Mouse (Mus musculus) neural tube, embryonic 12.5 days (tissue): ENCODE results near the gene Fezf1. TPM values are rescaled to one million over a fixed set of nuclear protein-coding genes. Genes with fewer than 3 reads are reported as not detected.

ENCODE experiments used
- ATAC-seq: fragments of 200-750 bp; cut with Nextera tagmentation; 2 replicates; pipeline ENCODE4 v1.8.0; 2017; ENCODE audit warnings: low read depth, mild to moderate bottlenecking, moderate TSS enrichment, moderate library complexity; ENCODE audit not compliant: low FRiP score
- H3K27ac ChIP-seq: fragments of 300-500 bp; sonication (generic); 2 replicates; pipeline ENCODE4 v1.5.1; 2016
- H3K27me3 ChIP-seq: fragments of 300-500 bp; sonication (generic); replicated peaks from 2 replicates; pipeline ENCODE4 v1.6.1; 2016; ENCODE audit warnings: mild to moderate bottlenecking
- H3K36me3 ChIP-seq: fragments of 300-500 bp; sonication (generic); 2 replicates; pipeline ENCODE4 v1.6.1; 2016; ENCODE audit warnings: mild to moderate bottlenecking
- H3K4me1 ChIP-seq: fragments of 300-500 bp; sonication (generic); 2 replicates; pipeline ENCODE4 v1.6.1; 2016
- H3K4me2 ChIP-seq: fragments of 300-500 bp; sonication (generic); replicated peaks from 2 replicates; pipeline ENCODE4 v1.6.1; 2016; ENCODE audit warnings: mild to moderate bottlenecking
- H3K4me3 ChIP-seq: fragments of 300-500 bp; sonication (generic); 2 replicates; pipeline ENCODE4 v1.5.1; 2016
- H3K9ac ChIP-seq: fragments of 300-500 bp; sonication (generic); 2 replicates; pipeline ENCODE4 v1.6.1; 2016; ENCODE audit warnings: mild to moderate bottlenecking
- H3K9me3 ChIP-seq: fragments of 300-500 bp; sonication (generic); 2 replicates; pipeline ENCODE4 v1.6.1; 2016; ENCODE audit warnings: mild to moderate bottlenecking
- WGBS: fragments of 180-500 bp; shearing (Covaris S2); methylation state at CpG from one replicate; pipeline ENCODE4 v1.1.7; 2016; 5-methylcytosine and 5-hydroxymethylcytosine counted together
- polyA plus RNA-seq: library from polyadenylated mRNA; unstranded; fragments of >200 nt; fragmentation: Nextera tagmentation; extraction: Ambion mirVana; gene quantifications from 2 replicates; pipeline ENCODE4 v1.2.1, GENCODE M21; 2016

The Fezf1 gene
- polyA plus RNA-seq, 1 experiment from 2014 or later: not detected

DNA sequence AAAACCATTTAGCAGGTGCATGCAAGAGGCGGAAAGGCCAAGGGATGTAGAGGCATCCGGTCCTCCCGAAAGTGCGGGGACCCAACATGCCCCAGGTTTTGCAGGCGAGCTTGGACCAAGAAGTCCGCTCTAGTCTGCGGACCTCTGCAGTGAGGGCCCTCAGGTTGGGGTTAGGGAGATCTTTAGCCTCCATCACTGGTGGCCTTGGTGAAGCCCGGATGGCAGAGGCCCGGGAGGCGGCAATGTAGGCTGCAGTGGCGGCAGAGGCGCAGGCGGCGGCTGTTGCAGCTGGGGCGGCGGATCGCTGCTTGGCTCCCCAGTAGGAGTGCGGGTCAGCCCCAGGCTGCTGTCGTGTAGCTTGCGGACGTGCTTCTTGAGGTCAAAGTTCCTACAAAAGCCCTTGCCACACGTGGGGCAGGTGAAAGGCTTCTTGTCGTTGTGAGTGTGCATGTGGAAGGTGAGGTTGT is 2.6 kb downstream of the Fezf1 start:
- H3K27ac ChIP-seq: no peak overlapping the region
- no peak overlapping the region for H3K4me3 ChIP-seq
- no peak overlapping the region for H3K4me2 ChIP-seq
- H3K27me3 ChIP-seq: peaks cover 89% of the 10 kb centered on the region
- no peaks in the 10 kb centered on the region for H3K9me3 ChIP-seq
- peaks cover 22% of the 10 kb centered on the region for H3K4me1 ChIP-seq
- ATAC-seq: 0 out of 2 replicates have a peak, but pooled peaks have one; percentile 8
- WGBS: 1% methylated on average over 23 of the region's 23 CpGs
- no peaks in the 10 kb centered on the region for H3K36me3 ChIP-seq
- H3K9ac ChIP-seq: no peak overlapping the region

DNA sequence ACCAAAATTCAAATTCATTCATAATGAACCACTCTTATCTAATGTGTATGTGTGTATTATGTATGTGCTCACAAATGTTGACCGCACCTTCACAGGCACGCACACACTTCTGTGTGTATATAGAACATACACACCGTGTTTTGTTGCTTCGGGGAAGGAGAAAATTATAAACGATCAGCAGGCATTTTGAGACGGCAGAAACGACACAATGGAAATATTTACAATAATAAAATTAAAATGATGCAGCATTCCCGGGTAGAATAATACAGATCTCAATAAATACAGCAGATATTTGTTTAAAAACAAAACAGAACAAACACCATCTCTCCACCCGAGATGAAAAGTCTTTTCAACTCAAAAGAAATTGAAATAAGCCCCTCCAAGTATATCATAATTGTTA is 3.0 kb downstream of the Fezf1 start:
- Histone ChIP-seq H3K36me3 (no peaks in the 10 kb centered on the region), H3K4me3 (no peak overlapping the region), H3K27me3 (peaks cover 85% of the 10 kb centered on the region), H3K27ac (no peak overlapping the region), H3K4me1 (peaks cover 22% of the 10 kb centered on the region), H3K9me3 (no peaks in the 10 kb centered on the region), H3K4me2 (no peak overlapping the region), H3K9ac (no peak overlapping the region)
- ATAC-seq: no peak
- WGBS: 11% methylated on average over 9 of the region's 9 CpGs

DNA sequence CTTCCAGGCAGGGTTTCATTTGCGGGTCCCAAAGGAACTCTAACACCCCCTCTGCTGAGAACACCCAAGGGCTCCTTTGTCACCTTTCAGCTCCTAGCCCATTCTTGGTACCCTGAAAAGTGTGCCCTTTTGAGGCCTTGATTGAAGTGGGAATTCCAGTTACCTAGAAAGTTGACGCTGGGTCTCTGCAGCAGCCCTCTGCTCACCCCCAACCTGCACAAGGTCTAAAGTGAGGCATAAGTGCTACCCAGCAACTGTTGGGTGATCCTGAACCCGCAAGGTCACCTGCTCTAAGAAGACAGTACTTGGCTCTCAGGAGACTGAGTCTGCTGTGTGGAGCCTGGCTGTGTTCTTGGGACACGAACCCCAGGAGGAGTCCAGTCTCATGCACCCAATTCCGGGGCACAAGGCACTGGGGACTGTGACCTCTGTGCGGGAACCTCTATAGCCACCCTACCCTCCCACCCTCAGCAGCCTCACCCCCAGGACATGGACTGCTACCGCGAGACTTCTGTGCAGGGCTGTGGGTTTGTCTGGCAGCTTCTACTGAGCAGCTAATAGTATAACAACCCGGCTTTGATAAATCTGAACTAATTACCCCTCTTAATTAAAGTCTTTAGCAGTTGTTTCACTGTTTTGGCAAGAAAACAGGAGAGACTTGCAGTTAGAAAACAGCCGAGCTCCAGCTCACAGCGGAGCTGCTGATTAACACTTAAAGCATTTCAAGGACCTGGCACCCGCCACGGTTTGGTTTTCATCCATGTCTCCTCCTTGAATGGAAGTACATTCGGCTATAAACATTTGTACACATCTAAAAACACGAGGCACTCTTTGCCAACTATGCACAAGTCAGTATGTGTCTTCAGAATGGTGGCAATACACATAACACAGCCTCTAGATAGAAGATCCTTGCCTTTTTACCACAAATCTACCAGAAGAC is 4.1 kb downstream of the Fezf1 start:
- Histone ChIP-seq H3K4me1 (peaks cover 18% of the 10 kb centered on the region), H3K36me3 (no peaks in the 10 kb centered on the region), H3K9ac (no peak overlapping the region), H3K27me3 (peaks cover 74% of the 10 kb centered on the region), H3K9me3 (no peaks in the 10 kb centered on the region), H3K4me3 (no peak overlapping the region), H3K4me2 (no peak overlapping the region), H3K27ac (no peak overlapping the region)
- WGBS: 2% methylated on average over 15 of the region's 15 CpGs
- ATAC-seq: peak; percentile 23; the same call in 1 of the 2 replicates

DNA sequence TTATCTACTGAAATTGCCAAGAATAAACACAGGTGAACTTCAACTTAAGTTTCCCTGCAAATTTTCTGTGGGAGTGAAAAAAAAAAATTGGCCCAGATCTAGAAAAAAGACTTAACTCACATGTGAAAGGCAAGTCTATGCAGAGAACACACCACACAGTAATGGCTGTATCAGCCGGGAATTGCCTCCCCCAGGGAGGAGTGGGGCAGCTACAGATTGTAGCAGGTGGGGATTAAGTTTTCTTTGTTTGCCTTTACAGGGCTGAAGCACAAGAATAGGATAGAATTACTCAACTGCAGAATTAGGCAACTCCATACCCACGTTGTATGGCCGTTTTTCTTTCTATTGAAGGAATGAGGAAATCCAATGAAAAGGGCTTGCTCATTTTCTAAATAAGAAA is 36.7 kb downstream of the Fezf1 start:
- H3K9me3 ChIP-seq: no peaks in the 10 kb centered on the region
- H3K36me3 ChIP-seq: no peaks in the 10 kb centered on the region
- H3K4me1 ChIP-seq: no peaks in the 10 kb centered on the region
- ATAC-seq: no peak
- H3K9ac ChIP-seq: no peak overlapping the region
- no peak overlapping the region for H3K4me2 ChIP-seq
- H3K27me3 ChIP-seq: no peaks in the 10 kb centered on the region
- WGBS: 66% methylated on average over 3 of the region's 3 CpGs
- no peak overlapping the region for H3K4me3 ChIP-seq
- no peak overlapping the region for H3K27ac ChIP-seq

DNA sequence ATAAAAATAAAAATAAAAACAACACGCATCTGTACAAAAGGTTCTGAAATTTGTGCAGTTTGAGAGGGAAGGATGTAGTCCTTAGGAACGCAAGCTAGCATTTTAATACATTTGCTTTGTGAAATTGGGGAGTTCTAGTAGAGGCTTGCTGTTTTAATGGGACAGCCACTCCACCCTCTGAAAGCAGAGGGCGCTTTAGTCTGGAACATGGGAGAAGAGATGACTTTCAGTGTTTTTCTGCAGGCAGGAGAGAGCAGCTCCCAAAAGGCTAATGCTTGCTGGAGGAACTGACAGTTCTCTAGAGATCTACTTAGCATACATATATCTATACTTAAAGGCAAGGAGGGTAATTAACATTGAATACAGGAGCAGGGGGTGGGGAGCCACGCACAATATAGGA is 40.4 kb downstream of the Fezf1 start:
- Histone ChIP-seq H3K27ac (no peak overlapping the region), H3K4me3 (no peak overlapping the region), H3K9ac (no peak overlapping the region), H3K27me3 (no peaks in the 10 kb centered on the region), H3K36me3 (no peaks in the 10 kb centered on the region), H3K9me3 (no peaks in the 10 kb centered on the region), H3K4me2 (no peak overlapping the region), H3K4me1 (no peaks in the 10 kb centered on the region)
- no peak for ATAC-seq
- 60% methylated on average over 4 of the region's 4 CpGs for WGBS

DNA sequence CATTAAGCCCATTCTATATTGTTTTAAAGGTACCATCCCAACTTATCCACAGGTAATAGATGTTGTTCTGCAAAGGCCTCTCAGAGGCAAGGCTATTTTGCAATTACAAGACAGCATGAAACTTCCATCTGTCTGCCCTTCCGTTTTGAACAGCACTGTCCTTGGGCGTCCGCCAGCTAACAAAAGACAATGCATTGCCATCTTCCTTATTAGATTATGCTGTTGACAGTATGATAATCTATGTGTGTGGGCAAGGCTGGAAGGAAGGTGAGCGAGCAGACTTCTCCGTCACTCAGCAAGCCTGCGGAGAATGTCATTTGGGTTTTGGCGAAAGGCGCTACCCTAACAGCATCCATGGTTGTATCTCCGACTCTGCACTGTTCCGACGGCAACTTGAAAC is 45.5 kb downstream of the Fezf1 start:
- WGBS: 84% methylated on average over 11 of the region's 11 CpGs
- H3K27me3 ChIP-seq: no peaks in the 10 kb centered on the region
- H3K9me3 ChIP-seq: no peaks in the 10 kb centered on the region
- no peaks in the 10 kb centered on the region for H3K4me1 ChIP-seq
- ATAC-seq: no peak
- H3K9ac ChIP-seq: no peak overlapping the region
- H3K4me2 ChIP-seq: no peak overlapping the region
- no peaks in the 10 kb centered on the region for H3K36me3 ChIP-seq
- no peak overlapping the region for H3K4me3 ChIP-seq
- no peak overlapping the region for H3K27ac ChIP-seq

Other genes with a start within 250 kb of the Fezf1 start
- 0.32 and 0.81 TPM in 2 replicates for gene Aass, start 115.4 kb downstream of the Fezf1 start, polyA plus RNA-seq